Mouse (Mus musculus): ENCODE data around the gene Trio.

GRCm38 (mm10) chr15:27883881-27884280 lies 141.8 kb downstream of the Trio start:
- TF ChIP-seq POLR2A (IDR thresholded peaks at IDR 0.05; ENCODE audit: extremely low read depth, insufficient read depth, low read length) (no peak), CTCF (IDR thresholded peaks at IDR 0.05; ENCODE audit: extremely low read depth, insufficient read depth, low read length) (no peak)
